Mouse (Mus musculus): ENCODE data around the gene Vamp2. TPM values are rescaled to one million over a fixed set of nuclear protein-coding genes. Genes with fewer than 3 reads are reported as not detected.

The Vamp2 gene
- polyA plus RNA-seq, 1 experiment from 2014 or later, result 64.0 TPM

DNA sequence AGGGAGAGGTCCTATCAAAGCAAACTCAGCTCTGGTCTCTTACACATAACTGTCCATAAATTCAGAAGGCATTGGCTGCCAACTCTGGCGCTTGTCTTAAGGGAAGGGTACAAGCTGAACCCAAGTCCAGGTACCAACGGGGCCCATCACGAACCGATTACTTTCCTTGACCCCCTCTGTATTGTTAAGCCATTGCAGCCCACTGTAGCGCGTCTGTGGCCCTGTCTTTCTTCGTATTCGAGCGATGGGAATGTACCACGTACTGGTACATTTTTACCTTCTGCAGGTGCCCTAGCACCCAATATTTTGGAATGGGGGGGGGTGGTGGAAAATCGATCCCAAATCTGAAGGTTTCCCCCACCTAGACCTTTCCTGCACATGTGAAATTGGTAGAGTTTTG, 16.1 kb upstream of the Vamp2 start:
- no peak overlapping the region for H3K4me3 ChIP-seq (ENCODE audit: low read depth, low read length)
- peak overlapping the region; percentile 89 for H3K4me2 ChIP-seq
- TF ChIP-seq CTCF (IDR thresholded peaks at IDR 0.05; ENCODE audit: low read depth), result no peak
- no peak for ATAC-seq (ENCODE audit: insufficient read depth)
- H3K9me3 ChIP-seq (ENCODE audit: low read depth, low read length), result no peaks in the 10 kb centered on the region
- no peak overlapping the region for H3K9ac ChIP-seq
- H3K36me3 ChIP-seq (ENCODE audit: insufficient read depth), result no peaks in the 10 kb centered on the region
- DNase-seq, result no peak
- 81% methylated on average over 11 of the region's 11 CpGs for WGBS
- peaks cover 7% of the 10 kb centered on the region; the same call in 1 of the 2 replicates for H3K4me1 ChIP-seq (ENCODE audit: insufficient read depth)
- H3K27me3 ChIP-seq (ENCODE audit: insufficient read depth, low read length), result no peaks in the 10 kb centered on the region
- H3K27ac ChIP-seq (ENCODE audit: low read depth), result peak overlapping the region; percentile 96; the same call in 1 of the 2 replicates

DNA sequence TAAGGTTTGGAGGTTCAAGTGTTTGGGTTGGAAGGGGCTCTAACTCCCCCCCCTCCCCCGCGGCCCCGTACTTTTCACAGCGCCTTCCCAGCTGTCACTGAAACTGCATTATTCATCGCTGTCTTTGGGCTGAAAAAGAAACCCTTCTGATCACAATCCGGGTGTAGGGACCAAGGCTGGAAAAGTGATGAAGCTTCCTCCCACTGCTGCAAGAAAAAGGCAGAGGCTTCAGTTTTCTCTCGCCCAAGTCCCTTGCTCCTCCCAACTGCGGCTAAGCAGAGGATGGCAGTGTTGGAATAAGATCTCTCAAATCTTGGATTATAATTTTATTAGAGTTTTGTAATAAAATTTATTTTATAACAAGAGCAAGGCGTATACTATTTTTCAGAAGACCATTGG, 15.6 kb upstream of the Vamp2 start:
- H3K27ac ChIP-seq (ENCODE audit: low read depth), result peak overlapping the region; percentile 96
- H3K9ac ChIP-seq, result peak overlapping the region; percentile 62
- H3K9me3 ChIP-seq (ENCODE audit: low read depth, low read length), result no peaks in the 10 kb centered on the region
- no peak for TF ChIP-seq CTCF (IDR thresholded peaks at IDR 0.05; ENCODE audit: low read depth)
- DNase-seq (no peak), ATAC-seq (ENCODE audit: insufficient read depth) (no peak)
- H3K4me1 ChIP-seq (ENCODE audit: insufficient read depth), result peaks cover 7% of the 10 kb centered on the region; the same call in 1 of the 2 replicates
- peak overlapping the region; percentile 89 for H3K4me2 ChIP-seq
- H3K27me3 ChIP-seq (ENCODE audit: insufficient read depth, low read length), result no peaks in the 10 kb centered on the region
- 9% methylated on average over 9 of the region's 9 CpGs for WGBS
- peak overlapping the region; percentile 31 for H3K4me3 ChIP-seq (ENCODE audit: low read depth, low read length)
- no peaks in the 10 kb centered on the region for H3K36me3 ChIP-seq (ENCODE audit: insufficient read depth)

DNA sequence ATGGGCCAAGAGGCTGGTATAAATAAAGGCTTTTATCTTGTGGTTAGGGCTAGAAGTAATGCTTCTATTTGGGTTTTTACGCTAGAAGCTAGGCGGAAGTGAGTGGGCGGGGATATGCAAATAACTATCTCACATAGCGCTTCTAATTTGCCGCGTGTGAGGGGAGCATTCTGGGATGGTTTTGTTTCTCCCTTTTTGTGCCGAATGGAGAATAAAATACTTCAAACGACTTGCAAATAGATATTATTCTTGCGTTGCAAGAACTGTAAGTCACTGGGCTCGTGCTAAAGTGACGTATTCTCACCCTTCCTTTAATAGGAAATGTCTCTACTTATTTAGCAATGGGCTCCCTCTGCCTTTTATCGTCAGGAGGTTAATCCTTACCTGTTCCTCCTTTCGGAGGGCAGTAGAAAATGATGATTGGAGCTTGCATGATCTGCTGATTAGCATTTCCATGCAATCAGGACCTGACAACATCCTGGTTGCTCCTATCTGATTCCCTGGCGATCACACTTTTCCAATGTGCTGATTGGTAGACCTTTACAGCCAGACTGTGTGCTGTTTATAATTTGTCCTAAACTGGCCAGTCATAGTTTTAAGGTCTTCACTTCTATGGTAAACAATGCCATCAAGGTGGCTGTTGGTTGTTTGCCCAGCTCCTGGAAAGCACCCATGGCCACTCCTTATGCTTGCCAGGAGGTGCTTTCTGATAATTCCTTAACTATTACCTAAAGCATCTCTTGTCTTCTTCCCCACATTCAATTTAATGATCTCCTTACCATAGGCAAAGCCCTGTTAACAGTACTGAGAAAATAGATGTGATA, 15.0 kb upstream of the Vamp2 start:
- peak overlapping the region; percentile 62 for H3K9ac ChIP-seq
- no peaks in the 10 kb centered on the region for H3K9me3 ChIP-seq (ENCODE audit: low read depth, low read length)
- peak; percentile 73 for ATAC-seq (ENCODE audit: insufficient read depth)
- H3K36me3 ChIP-seq (ENCODE audit: insufficient read depth), result no peaks in the 10 kb centered on the region
- peak overlapping the region; percentile 96 for H3K27ac ChIP-seq (ENCODE audit: low read depth)
- peak; percentile 97 for DNase-seq
- TF ChIP-seq CTCF (IDR thresholded peaks at IDR 0.05; ENCODE audit: low read depth), result 0 out of 2 replicates have a peak, but pooled peaks have one; percentile 19
- H3K4me3 ChIP-seq (ENCODE audit: low read depth, low read length), result peak overlapping the region; percentile 31
- peak overlapping the region; percentile 89 for H3K4me2 ChIP-seq
- no peaks in the 10 kb centered on the region for H3K27me3 ChIP-seq (ENCODE audit: insufficient read depth, low read length)
- 0% methylated on average over 14 of the region's 14 CpGs for WGBS
- H3K4me1 ChIP-seq (ENCODE audit: insufficient read depth), result peaks cover 7% of the 10 kb centered on the region; the same call in 1 of the 2 replicates

DNA sequence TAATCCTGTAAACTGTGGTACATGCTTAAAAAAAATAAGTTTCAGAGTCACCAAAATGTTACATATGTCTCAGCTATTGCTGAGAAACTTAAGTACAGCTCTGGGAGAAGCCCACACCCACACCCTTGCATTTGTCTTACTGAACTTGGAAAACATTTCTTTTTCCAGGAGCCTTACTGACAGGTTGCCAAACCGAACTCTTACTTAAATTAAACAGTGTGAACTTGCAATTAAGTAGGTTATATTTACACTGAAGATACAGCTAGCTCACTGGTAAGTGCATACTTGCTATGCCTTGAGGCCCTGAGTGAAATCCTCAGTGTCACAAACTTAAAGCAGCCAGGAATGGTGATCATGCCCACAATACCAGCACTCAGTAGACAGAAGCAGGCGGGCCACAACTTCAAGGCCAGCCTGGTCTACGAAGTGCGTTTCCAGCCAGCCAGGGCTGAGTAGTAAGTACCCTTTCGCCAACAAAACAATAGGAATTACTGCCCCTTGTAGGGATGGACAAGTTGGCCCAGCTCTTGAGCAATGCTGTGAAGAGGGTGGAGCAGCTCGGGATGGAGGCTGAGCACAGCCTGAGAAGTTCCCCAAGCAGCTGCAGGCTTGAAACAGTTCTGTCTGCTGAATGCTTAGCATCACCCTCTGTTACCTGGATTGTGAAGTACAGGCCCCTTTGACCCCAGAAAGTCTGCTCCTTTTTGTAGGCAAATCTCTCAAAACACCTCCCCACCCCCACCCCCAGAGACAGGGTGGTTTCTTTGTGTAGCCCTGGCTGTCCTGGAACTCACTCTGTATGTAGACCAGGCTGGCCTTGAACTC, 14.1 kb upstream of the Vamp2 start:
- H3K9ac ChIP-seq, result no peak overlapping the region
- DNase-seq, result no peak
- H3K4me2 ChIP-seq, result no peak overlapping the region; the same call in 1 of the 2 replicates

DNA sequence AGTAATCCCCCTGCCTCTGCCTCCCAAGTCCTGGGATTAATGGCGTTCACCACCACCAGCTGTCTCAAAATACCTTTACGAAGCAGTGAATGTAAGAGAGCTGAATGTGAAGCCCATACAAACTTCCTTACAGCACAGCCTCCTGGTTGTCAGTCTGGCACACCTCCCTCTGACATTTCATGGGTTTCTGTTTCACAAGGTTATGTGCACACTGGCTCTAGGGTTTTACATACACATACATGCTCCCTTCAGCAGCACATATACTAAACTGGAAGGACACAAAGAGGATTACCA, 13.6 kb upstream of the Vamp2 start:
- 46% methylated on average over 2 of the region's 2 CpGs for WGBS
- no peaks in the 10 kb centered on the region for H3K36me3 ChIP-seq (ENCODE audit: insufficient read depth)
- no peak for ATAC-seq (ENCODE audit: insufficient read depth)

More for the DNA sequence above, 14.1 kb upstream of the Vamp2 start:
- peak overlapping the region; percentile 96 for H3K27ac ChIP-seq (ENCODE audit: low read depth)
- no peak overlapping the region for H3K4me3 ChIP-seq (ENCODE audit: low read depth, low read length)
- no peak for ATAC-seq (ENCODE audit: insufficient read depth)
- H3K9me3 ChIP-seq (ENCODE audit: low read depth, low read length), result no peaks in the 10 kb centered on the region
- 37% methylated on average over 6 of the region's 6 CpGs for WGBS
- peaks cover 7% of the 10 kb centered on the region; the same call in 1 of the 2 replicates for H3K4me1 ChIP-seq (ENCODE audit: insufficient read depth)
- no peaks in the 10 kb centered on the region for H3K27me3 ChIP-seq (ENCODE audit: insufficient read depth, low read length)
- no peaks in the 10 kb centered on the region for H3K36me3 ChIP-seq (ENCODE audit: insufficient read depth)
- TF ChIP-seq CTCF (IDR thresholded peaks at IDR 0.05; ENCODE audit: low read depth), result no peak

DNA sequence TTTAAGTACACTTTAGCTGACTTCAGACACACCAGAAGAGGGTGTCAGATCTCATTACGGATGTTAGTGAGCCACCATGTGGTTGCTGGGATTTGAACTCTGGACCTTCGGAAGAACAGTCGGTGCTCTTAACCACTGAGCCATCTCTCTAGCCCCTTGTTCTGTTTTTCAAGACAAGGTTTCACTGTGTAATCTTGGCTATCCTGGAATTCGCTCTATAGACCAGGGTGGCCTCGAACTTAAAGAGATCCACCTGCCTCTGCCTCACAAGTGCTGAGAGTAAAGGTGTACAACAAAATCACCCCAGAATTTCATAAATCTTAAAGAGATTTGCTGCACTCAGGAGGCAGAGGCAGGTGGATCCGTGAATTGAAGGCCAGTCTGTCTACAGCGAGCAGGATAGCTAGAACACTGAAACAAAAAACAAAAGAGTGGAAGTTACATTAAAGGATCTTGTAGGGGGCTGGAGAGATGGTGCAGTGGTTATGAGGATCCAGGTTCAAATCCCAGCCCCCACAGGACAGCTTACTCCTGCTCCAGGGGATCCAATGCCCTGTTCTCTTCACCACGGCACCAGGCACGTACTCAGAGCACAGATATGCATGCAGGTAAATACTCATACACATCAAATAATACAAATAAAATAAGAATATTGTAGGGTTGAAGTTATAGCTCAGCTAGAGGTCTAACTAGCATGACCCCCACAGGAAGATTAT, 12.4 kb upstream of the Vamp2 start:
- DNase-seq (peak; percentile 24), ATAC-seq (ENCODE audit: insufficient read depth) (no peak)
- no peaks in the 10 kb centered on the region for H3K36me3 ChIP-seq (ENCODE audit: insufficient read depth)
- TF ChIP-seq CTCF (IDR thresholded peaks at IDR 0.05; ENCODE audit: low read depth), result no peak
- H3K27me3 ChIP-seq (ENCODE audit: insufficient read depth, low read length), result no peaks in the 10 kb centered on the region
- H3K9ac ChIP-seq, result no peak overlapping the region
- 58% methylated on average over 8 of the region's 9 CpGs for WGBS
- no peaks in the 10 kb centered on the region for H3K9me3 ChIP-seq (ENCODE audit: low read depth, low read length)
- no peak overlapping the region for H3K4me2 ChIP-seq
- H3K4me1 ChIP-seq (ENCODE audit: insufficient read depth), result peaks cover 7% of the 10 kb centered on the region; the same call in 1 of the 2 replicates
- no peak overlapping the region for H3K27ac ChIP-seq (ENCODE audit: low read depth)
- no peak overlapping the region for H3K4me3 ChIP-seq (ENCODE audit: low read depth, low read length)

More for the DNA sequence above, 13.6 kb upstream of the Vamp2 start:
- TF ChIP-seq CTCF (IDR thresholded peaks at IDR 0.05; ENCODE audit: low read depth), result no peak
- H3K4me1 ChIP-seq (ENCODE audit: insufficient read depth), result peaks cover 7% of the 10 kb centered on the region; the same call in 1 of the 2 replicates
- DNase-seq, result no peak
- H3K4me2 ChIP-seq, result no peak overlapping the region
- H3K9ac ChIP-seq, result no peak overlapping the region
- H3K27me3 ChIP-seq (ENCODE audit: insufficient read depth, low read length), result no peaks in the 10 kb centered on the region
- H3K27ac ChIP-seq (ENCODE audit: low read depth), result no peak overlapping the region
- H3K9me3 ChIP-seq (ENCODE audit: low read depth, low read length), result no peaks in the 10 kb centered on the region
- H3K4me3 ChIP-seq (ENCODE audit: low read depth, low read length), result no peak overlapping the region
